Mouse (Mus musculus) common myeloid progenitor, adult 5-6 weeks (primary cell): ENCODE data around the gene Mtmr12. TPM values are rescaled to one million over a fixed set of nuclear protein-coding genes. Genes with fewer than 3 reads are reported as not detected.

Experiments used
- ATAC-seq: replicated peaks from 2 replicates; pipeline ENCODE4 v1.8.0; 2016; ENCODE audit warnings: low read depth, mild to moderate bottlenecking, moderate TSS enrichment, inconsistent platforms; ENCODE audit not compliant: poor library complexity, severe bottlenecking
- total RNA-seq: library from RNA; stranded (forward); fragments of 200-1000, 187-1606 nt; gene quantifications from 2 replicates; pipeline ENCODE4 v1.2.3, GENCODE M21; 2017

The Mtmr12 gene
- total RNA-seq, 1 experiment from 2014 or later, result 24.7 TPM

DNA sequence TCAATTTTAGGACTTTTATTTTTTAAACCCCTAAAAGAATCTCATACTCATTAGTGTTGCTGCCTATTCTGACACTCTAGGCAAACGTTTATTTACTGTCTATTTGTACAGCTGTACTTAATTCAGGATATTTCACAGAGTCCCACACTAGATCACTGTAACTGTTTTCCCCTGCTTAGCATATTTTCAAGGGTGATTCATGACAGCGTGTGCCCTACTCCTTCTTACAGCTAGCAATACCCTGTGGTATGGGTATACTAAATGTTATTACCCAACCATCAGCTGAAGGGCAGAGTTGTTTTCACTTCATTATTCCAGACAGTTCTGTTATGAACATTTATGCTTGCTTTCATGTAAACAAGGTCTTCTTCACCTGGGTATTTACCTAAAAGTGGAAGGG lies 111.2 kb downstream of the Mtmr12 start:
- no peak for ATAC-seq

- no peak for ATAC-seq
These were observed 112.5 kb downstream of the Mtmr12 start for GRCm38 (mm10) chr15:12317290-12317689.

- ATAC-seq, result no peak
These were observed 113.6 kb downstream of the Mtmr12 start for GRCm38 (mm10) chr15:12318451-12318850.

GRCm38 (mm10) chr15:12319889-12320288 lies 115.1 kb downstream of the Mtmr12 start:
- no peak for ATAC-seq

DNA sequence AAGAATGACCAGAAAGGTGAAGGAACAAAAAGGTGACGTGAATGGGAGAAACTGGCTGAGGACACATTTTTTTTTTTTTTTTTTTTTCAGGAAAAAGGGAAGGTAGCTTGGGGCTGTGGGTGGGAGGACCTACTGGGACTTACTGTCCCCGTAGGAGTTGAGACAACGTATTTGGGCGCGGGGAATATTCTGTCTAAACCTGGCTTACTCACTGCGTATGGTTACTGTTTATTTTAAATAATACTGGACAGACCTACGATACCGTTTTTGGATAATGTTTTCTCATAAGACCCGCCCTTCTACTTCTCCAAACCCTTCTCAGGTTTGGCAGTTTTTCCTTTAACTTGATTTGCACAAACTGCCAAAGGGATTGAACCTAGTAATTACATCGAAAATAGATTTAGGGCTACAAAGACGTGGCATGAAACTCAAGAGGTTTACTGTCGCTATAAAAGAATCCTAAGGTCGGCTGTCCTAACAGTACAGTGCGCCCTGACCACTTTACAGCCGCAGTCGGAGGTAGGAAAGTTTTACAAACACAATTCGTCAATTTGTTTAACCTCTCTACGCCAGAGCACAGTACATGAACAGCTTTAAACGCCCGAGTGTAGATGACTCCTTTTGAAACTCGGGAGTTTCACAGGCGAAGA lies 115.7 kb downstream of the Mtmr12 start:
- peak; percentile 6; the same call in 1 of the 2 replicates for ATAC-seq

DNA sequence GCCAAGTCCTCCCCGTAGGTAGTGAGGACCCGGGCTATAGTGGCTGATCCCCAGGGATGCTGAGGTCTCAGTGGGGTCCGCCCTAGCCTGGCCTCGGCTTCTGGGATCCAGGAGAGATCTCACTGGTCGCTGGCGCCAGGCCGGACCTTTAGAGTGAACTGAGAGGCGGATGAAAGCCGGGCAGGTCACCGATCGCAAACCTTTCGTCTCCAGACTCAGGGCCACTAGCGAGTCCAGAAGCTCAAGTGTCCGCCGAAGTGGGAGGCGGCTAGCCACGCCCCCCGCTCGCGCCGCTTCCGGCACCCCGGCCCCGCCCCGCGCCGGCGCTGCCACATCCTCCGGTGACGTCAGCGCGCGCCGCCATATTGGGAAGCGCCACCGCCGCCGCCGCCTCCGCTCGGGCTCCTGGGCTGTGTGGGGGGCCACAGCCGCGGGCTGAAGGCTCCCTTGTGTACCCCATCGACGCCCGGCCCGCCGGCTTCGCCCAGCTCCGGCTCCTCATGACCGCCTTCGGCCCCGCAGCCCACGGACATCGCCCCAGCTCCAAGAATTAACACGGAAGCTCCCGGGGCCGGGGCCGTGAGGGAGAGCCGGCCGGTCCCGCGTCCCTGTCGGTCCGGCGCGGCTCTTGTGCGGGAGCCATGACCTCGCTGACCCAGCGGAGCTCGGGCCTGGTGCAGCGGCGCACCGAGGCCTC lies 116.4 kb downstream of the Mtmr12 start, which contains the start of gene Golph3:
TSS of gene Golph3 (plus strand) at position 360 of the 697 bp plus-strand sequence.
- peak; percentile 69 for ATAC-seq

GRCm38 (mm10) chr15:12321788-12322621 lies 117.2 kb downstream of the Mtmr12 start, which contains the start of gene 1810049J17Rik:
Gene 1810049J17Rik, minus strand, starts transcription at chr15:12321899.
- peak; percentile 38 for ATAC-seq

DNA sequence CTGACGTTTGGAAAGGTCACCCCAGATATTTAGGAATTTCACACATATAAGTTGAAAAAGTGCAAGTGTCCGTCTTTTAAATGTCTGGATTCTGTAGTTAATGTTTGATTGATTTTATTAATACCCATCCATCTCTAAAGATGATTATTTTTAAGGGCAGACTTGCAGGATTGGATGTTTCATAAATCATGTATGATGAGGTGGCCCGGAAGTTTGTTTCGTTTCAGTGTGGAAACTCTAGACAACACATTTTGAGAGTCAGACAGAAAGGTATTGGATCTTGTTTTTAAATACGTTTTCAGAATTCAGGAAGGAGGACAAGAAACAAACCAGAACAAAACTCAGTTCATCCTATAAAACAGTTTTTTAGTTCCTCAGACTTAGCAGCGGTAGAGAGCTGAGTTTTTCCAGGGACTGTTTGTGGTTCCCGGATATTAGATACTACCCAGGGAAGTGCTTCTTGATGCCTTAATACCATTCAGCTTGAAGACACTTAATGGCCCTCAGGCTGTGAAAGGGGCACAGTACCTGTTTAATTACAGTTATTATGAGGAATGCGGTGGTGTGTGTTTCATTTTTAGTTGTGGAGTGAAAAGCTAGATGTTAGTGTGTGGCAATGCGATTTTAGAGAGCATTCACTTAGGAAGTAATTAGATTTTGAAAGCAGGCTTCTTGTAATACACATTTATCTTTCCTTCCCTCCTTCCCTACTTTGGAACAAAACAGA lies 118.0 kb downstream of the Mtmr12 start:
- no peak for ATAC-seq

Other genes with a start within 250 kb of the Mtmr12 start
- 717 and 731 TPM in 2 replicates for gene Sub1, start 208.0 kb upstream of the Mtmr12 start, total RNA-seq
- 77.5 and 91.0 TPM in 2 replicates for gene Zfr, start 87.2 kb upstream of the Mtmr12 start, total RNA-seq
- 98.9 and 99.8 TPM in 2 replicates for gene Golph3, start 116.4 kb downstream of the Mtmr12 start, total RNA-seq
- gene 1810049J17Rik, start 116.9 kb downstream of the Mtmr12 start, total RNA-seq, result 1.1 TPM in 1 of 2 replicates, not detected in the other